Mouse (Mus musculus): ENCODE data around the gene Stpg2. TPM values are rescaled to one million over a fixed set of nuclear protein-coding genes. Genes with fewer than 3 reads are reported as not detected.

Stpg2 gene
- total and polyA plus RNA-seq, 2 experiments from 2014 or later, result 0.14 TPM; not detected in 1

- Histone ChIP-seq H3K27me3 (ENCODE audit: insufficient read depth, low read length) (no peaks in the 10 kb centered on the region), H3K4me3 (ENCODE audit: low read length) (no peak overlapping the region), H3K4me2 (ENCODE audit: low read depth, low read length) (no peak overlapping the region), H3K9me3 (ENCODE audit: low read length) (no peaks in the 10 kb centered on the region), H3K36me3 (ENCODE audit: insufficient read depth, low read length) (no peaks in the 10 kb centered on the region), H3K9ac (replicated peaks; ENCODE audit: low read length) (no peak overlapping the region), H3K4me1 (ENCODE audit: insufficient read depth, low read length) (no peaks in the 10 kb centered on the region), H3K27ac (no peak overlapping the region)
- TF ChIP-seq CTCF (IDR thresholded peaks at IDR 0.05; ENCODE audit: low read depth), result no peak
- 96% methylated on average over 3 of the region's 3 CpGs for WGBS
- DNase-seq (ENCODE audit: low spot score) (no peak), ATAC-seq (no peak)
These were observed 199.2 kb downstream of the Stpg2 start for GRCm38 (mm10) chr3:139404673-139405072.

DNA sequence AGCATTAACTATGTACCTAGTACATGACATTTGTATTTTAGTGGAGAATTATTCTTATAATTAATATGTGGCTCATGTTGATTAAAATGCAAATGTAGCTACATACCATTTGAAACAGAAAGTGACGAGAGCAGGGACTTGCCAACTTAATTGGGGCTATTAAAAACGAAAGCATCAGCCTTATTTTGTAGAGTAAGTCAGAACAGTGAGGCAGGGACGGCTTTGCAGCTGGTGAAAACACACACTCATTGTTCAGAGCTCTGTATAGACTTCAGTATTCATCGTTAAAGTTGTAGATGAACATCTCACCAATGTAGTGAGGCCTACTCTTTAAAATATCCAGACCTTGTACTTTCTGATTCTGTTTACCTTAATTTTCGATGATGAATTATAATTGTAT lies 213.6 kb downstream of the Stpg2 start:
- Histone ChIP-seq H3K9ac (replicated peaks; ENCODE audit: low read length) (no peak overlapping the region), H3K27ac (no peak overlapping the region), H3K4me2 (ENCODE audit: low read depth, low read length) (no peak overlapping the region), H3K27me3 (ENCODE audit: insufficient read depth, low read length) (no peaks in the 10 kb centered on the region), H3K4me3 (ENCODE audit: low read length) (no peak overlapping the region), H3K36me3 (ENCODE audit: insufficient read depth, low read length) (no peaks in the 10 kb centered on the region), H3K9me3 (ENCODE audit: low read length) (no peaks in the 10 kb centered on the region), H3K4me1 (ENCODE audit: insufficient read depth, low read length) (no peaks in the 10 kb centered on the region)
- WGBS, result 70% methylated on average over 5 of the region's 5 CpGs
- ATAC-seq (no peak), DNase-seq (ENCODE audit: low spot score) (no peak)
- TF ChIP-seq CTCF (IDR thresholded peaks at IDR 0.05; ENCODE audit: low read depth), result no peak

- ATAC-seq, result no peak
- Histone ChIP-seq H3K4me2 (ENCODE audit: low read depth, low read length) (no peak overlapping the region), H3K9ac (replicated peaks; ENCODE audit: low read length) (no peak overlapping the region), H3K36me3 (ENCODE audit: insufficient read depth, low read length) (no peaks in the 10 kb centered on the region), H3K9me3 (ENCODE audit: low read length) (no peaks in the 10 kb centered on the region), H3K27ac (no peak overlapping the region), H3K4me1 (ENCODE audit: insufficient read depth, low read length) (no peaks in the 10 kb centered on the region), H3K4me3 (ENCODE audit: low read length) (no peak overlapping the region), H3K27me3 (ENCODE audit: insufficient read depth, low read length) (no peaks in the 10 kb centered on the region)
- TF ChIP-seq CTCF (IDR thresholded peaks at IDR 0.05; ENCODE audit: low read depth), result no peak
- WGBS, result 59% methylated on average over 7 of the region's 7 CpGs
- DNase-seq (ENCODE audit: low spot score), result no peak
These were observed 236.7 kb downstream of the Stpg2 start for GRCm38 (mm10) chr3:139442170-139442569.

DNA sequence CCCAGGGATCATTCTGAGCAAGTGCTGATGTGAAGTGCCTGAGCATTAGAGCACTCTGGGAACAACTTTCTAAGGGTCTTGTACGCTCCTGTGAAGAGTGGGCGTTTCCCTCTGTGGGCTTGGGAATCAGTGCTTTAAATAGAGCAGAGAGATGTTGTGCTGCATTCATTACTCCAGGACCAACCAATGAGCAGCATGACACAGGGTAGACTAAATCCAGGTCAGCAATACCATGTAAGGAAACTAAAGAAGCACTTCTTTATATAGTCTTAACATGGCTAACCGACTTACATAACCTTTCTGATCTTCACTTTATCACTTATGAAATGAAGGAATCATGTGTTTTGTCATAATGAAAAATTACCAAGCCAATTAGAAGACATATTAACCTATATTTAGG lies 290.4 kb downstream of the Stpg2 start:
- no peak for TF ChIP-seq CTCF (IDR thresholded peaks at IDR 0.05; ENCODE audit: low read depth)
- DNase-seq (ENCODE audit: low spot score), result no peak
- H3K27ac ChIP-seq, result no peak overlapping the region

DNA sequence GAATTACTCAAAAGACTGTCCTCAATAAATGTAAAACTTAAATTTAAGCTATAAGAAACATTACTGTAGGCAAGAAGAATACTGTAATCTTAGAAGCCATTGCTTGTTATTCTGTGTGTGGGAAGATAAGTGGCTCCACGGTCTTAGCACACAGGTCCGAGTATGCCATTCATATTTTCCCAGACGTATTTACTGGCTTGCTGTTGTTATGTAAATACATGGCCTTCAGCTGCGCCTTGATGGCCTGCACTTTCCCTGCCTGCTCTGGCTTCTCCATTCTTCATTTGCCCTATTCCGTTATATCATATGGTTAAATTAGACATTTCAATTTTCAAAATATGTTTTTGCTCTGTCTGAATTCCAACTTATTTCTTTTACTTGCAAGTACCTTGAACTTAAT lies 296.7 kb downstream of the Stpg2 start:
- Histone ChIP-seq H3K4me3 (ENCODE audit: low read length) (no peak overlapping the region), H3K4me2 (ENCODE audit: low read depth, low read length) (no peak overlapping the region), H3K4me1 (ENCODE audit: insufficient read depth, low read length) (no peaks in the 10 kb centered on the region), H3K27me3 (ENCODE audit: insufficient read depth, low read length) (no peaks in the 10 kb centered on the region), H3K27ac (no peak overlapping the region), H3K36me3 (ENCODE audit: insufficient read depth, low read length) (no peaks in the 10 kb centered on the region), H3K9me3 (ENCODE audit: low read length) (no peaks in the 10 kb centered on the region), H3K9ac (replicated peaks; ENCODE audit: low read length) (no peak overlapping the region)
- DNase-seq (ENCODE audit: low spot score) (no peak), ATAC-seq (no peak)
- TF ChIP-seq CTCF (IDR thresholded peaks at IDR 0.05; ENCODE audit: low read depth), result no peak
- WGBS, result 34% methylated on average over 5 of the region's 5 CpGs

More for the DNA sequence above, 290.4 kb downstream of the Stpg2 start:
- no peaks in the 10 kb centered on the region for H3K4me1 ChIP-seq (ENCODE audit: insufficient read depth, low read length)
- WGBS, result 68% methylated on average over 3 of the region's 3 CpGs
- H3K9me3 ChIP-seq (ENCODE audit: low read length), result no peaks in the 10 kb centered on the region
- no peak overlapping the region for H3K4me3 ChIP-seq (ENCODE audit: low read length)
- no peak overlapping the region for H3K4me2 ChIP-seq (ENCODE audit: low read depth, low read length)
- ATAC-seq, result no peak
- no peak overlapping the region for H3K9ac ChIP-seq (replicated peaks; ENCODE audit: low read length)
- H3K27me3 ChIP-seq (ENCODE audit: insufficient read depth, low read length), result no peaks in the 10 kb centered on the region
- H3K36me3 ChIP-seq (ENCODE audit: insufficient read depth, low read length), result no peaks in the 10 kb centered on the region

DNA sequence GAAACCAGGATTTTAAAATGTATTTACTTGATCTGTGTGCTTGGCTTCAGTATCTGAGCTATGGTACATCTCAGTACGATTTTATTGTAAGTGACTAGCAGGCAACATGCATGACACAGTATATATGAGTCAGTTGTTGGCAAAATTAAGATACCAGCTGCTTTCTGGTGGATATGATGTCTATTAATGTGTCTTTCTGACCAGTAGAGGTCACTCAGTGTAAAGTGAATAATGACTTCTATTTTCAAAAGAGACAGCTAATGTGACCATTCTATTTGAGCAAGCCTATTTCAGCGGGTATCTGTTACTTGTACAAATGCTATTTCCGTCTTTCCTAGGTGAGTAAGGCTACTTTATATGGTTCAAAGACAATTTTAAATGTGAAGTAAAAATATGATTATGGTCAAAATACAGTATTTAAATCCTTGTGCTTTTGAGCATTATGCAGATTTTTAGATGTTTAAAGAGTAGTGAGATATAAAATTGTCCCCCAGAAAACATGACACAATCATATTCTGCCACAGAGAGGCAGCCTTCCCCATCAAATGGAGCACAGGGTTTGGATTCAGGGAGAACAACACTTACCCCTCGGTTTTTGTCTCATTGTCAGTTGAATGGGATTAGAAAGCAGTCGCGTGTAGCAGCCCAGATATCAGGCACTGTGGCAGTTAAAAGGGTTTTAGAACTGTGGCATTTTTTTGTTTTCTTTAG lies 303.9 kb downstream of the Stpg2 start:
- peak; percentile 58; the same call in 1 of the 2 replicates for TF ChIP-seq CTCF (IDR thresholded peaks at IDR 0.05; ENCODE audit: low read depth)
- Histone ChIP-seq H3K9ac (replicated peaks; ENCODE audit: low read length) (no peak overlapping the region), H3K4me2 (ENCODE audit: low read depth, low read length) (no peak overlapping the region), H3K4me3 (ENCODE audit: low read length) (no peak overlapping the region), H3K36me3 (ENCODE audit: insufficient read depth, low read length) (no peaks in the 10 kb centered on the region), H3K9me3 (ENCODE audit: low read length) (no peaks in the 10 kb centered on the region), H3K27ac (no peak overlapping the region), H3K4me1 (ENCODE audit: insufficient read depth, low read length) (no peaks in the 10 kb centered on the region), H3K27me3 (ENCODE audit: insufficient read depth, low read length) (no peaks in the 10 kb centered on the region)
- DNase-seq (ENCODE audit: low spot score), result peak; percentile 79
- WGBS, result 17% methylated on average over 6 of the region's 6 CpGs
- ATAC-seq, result peak; percentile 91

DNA sequence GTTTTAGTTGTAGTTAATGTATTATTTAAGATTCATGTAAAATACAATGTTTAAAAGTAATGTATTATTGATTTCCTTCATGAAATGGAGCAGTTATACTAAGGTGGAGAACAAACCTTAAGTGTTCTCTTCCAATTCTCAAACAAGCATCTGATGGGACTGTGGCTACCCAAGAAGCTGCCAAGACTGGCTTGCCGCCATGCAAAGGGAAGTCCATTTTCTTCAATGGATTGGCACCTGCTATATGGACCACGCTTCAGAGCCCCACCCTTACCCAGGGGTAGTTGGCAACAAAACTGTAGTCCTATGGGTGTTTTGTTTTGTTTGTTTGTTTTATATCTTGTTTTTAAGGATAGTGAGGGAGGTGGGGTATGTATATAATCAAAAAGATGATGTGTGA lies 373.0 kb downstream of the Stpg2 start:
- no peak for DNase-seq (ENCODE audit: low spot score)
- H3K4me3 ChIP-seq (ENCODE audit: low read length), result no peak overlapping the region
- TF ChIP-seq CTCF (IDR thresholded peaks at IDR 0.05; ENCODE audit: low read depth), result no peak
- no peak overlapping the region for H3K27ac ChIP-seq
- H3K9me3 ChIP-seq (ENCODE audit: low read length), result no peaks in the 10 kb centered on the region
- H3K36me3 ChIP-seq (ENCODE audit: insufficient read depth, low read length), result no peaks in the 10 kb centered on the region
- WGBS, result 92% methylated on average over 2 of the region's 2 CpGs
- H3K4me2 ChIP-seq (ENCODE audit: low read depth, low read length), result no peak overlapping the region
- no peak overlapping the region for H3K9ac ChIP-seq (replicated peaks; ENCODE audit: low read length)
- no peak for ATAC-seq
- no peaks in the 10 kb centered on the region for H3K27me3 ChIP-seq (ENCODE audit: insufficient read depth, low read length)
- H3K4me1 ChIP-seq (ENCODE audit: insufficient read depth, low read length), result no peaks in the 10 kb centered on the region
